Mouse (Mus musculus): ENCODE data around the gene Oog2.
"Not testable (repeated sequence)": the region's sequence is repeated elsewhere in the genome, so short reads cannot be mapped to it uniquely, and the experiment has no call there.

Gene Oog2

GRCm38 (mm10) chr4:144190419-144190818 is at the start of gene Oog2:
Gene Oog2 (plus strand): TSS chr4:144190719.
- DNase-seq, result no peak

DNA sequence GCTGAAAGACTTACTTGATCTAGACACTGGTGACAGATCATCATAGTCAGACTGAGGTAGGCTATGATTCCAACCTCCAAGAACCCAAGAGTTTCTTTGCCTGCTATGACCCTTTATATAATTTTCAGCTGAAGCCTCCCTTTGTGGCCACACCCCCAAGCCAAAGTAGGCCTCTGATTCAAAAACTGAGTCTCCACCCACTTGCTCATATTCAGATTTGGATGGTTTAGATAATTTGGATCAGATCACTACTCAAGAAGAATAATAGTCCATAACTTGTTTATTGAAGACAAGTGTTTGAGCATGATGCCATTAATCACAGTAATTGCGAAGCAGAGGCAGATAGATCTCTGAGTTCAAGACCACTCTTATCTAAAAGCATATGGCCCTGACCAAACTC is 28.0 kb upstream of the Oog2 start, which contains the start of gene Oog3:
Gene Oog3 (minus strand): TSS at position 101 of the 400 bp plus-strand sequence.
- no peak for DNase-seq

DNA sequence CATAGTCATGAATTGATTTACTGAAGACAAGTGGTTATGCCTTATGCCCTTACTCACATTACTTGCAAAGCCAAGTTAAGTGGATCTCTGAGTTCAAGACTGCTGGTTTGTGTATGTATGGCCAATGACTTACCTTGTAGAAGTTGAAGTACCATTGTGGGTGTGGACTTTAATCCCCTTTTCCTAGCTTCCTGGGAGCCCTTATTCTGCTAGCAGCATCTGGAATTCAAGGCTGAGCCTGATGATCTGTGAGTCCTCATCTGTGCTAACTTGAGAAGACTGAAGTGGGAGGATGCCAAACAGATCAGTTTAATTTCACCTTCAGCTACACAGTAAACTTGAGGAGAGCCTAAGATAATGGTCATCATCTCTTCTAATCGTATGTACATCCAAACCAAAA is 22.7 kb downstream of the Oog2 start, which contains the start of gene C87977:
Gene C87977 (minus strand): TSS at position 101 of the 400 bp plus-strand sequence.
- DNase-seq, result not testable (repeated sequence)

Measured in cerebellum, postnatal 36 days (tissue).